Mouse (Mus musculus): ENCODE results near the gene Inka2. TPM values are rescaled to one million over a fixed set of nuclear protein-coding genes. Genes with fewer than 3 reads are reported as not detected.

Inka2 gene
- total and polyA plus RNA-seq, 2 experiments from 2014 or later: 5.5 to 15.0 TPM

DNA sequence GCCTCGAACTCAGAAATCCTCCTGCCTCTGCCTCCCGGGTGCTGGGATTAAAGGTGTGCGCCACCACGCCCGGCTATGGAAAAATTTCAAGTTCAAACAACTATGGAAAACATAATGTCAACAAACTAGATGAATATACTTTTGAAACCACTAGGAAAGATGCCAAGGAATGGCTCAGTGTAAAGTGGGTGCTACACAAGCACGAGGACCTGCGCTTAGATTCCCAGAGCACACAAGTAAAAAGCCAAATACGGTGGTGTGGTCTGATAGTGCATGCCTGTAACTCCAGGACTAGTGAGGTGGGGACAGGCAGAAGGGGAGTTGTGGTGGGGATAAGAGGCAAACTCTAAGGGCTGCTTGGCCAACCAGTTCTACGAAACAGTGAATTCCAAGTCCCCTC, 50.7 kb downstream of the Inka2 start:
- H3K4me3 ChIP-seq (ENCODE audit: low read length): no peak overlapping the region
- no peaks in the 10 kb centered on the region for H3K36me3 ChIP-seq (ENCODE audit: insufficient read depth, low read length)
- H3K27me3 ChIP-seq (ENCODE audit: insufficient read depth, low read length): no peaks in the 10 kb centered on the region
- DNase-seq (ENCODE audit: low spot score): no peak
- no peak for TF ChIP-seq CTCF (IDR thresholded peaks at IDR 0.05; ENCODE audit: low read depth)
- H3K27ac ChIP-seq: no peak overlapping the region
- 95% methylated on average over 9 of the region's 9 CpGs for WGBS
- no peak for ATAC-seq
- H3K4me2 ChIP-seq (ENCODE audit: low read depth, low read length): no peak overlapping the region
- H3K4me1 ChIP-seq (ENCODE audit: insufficient read depth, low read length): no peaks in the 10 kb centered on the region
- H3K9me3 ChIP-seq (ENCODE audit: low read length): no peaks in the 10 kb centered on the region
- no peak overlapping the region for H3K9ac ChIP-seq (replicated peaks; ENCODE audit: low read length)

DNA sequence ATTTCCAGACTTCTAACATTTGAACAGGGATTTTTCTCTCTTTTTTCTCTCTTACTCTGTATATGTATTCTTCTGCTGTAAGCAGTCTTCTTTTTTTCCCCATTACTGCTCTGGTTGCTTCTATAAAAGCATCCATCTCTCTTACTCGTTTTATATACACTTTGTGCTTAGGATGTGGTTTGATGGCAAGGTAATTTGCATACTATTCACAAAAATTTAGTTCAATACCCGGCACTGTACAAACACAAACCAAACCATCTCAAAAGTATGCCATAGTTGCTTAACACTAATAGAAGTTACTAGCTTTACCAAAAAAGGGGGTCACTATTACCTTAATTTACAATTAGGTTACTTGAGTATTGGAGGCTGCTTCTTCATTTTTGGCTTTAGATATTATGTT, 52.1 kb downstream of the Inka2 start:
- ATAC-seq: no peak
- 70% methylated on average over 2 of the region's 2 CpGs for WGBS
- Histone ChIP-seq H3K4me3 (ENCODE audit: low read length) (no peak overlapping the region), H3K4me1 (ENCODE audit: insufficient read depth, low read length) (no peaks in the 10 kb centered on the region), H3K36me3 (ENCODE audit: insufficient read depth, low read length) (no peaks in the 10 kb centered on the region), H3K4me2 (ENCODE audit: low read depth, low read length) (no peak overlapping the region), H3K27me3 (ENCODE audit: insufficient read depth, low read length) (no peaks in the 10 kb centered on the region), H3K9ac (replicated peaks; ENCODE audit: low read length) (no peak overlapping the region), H3K9me3 (ENCODE audit: low read length) (no peaks in the 10 kb centered on the region), H3K27ac (no peak overlapping the region)
- TF ChIP-seq CTCF (IDR thresholded peaks at IDR 0.05; ENCODE audit: low read depth): no peak
- DNase-seq (ENCODE audit: low spot score): no peak

DNA sequence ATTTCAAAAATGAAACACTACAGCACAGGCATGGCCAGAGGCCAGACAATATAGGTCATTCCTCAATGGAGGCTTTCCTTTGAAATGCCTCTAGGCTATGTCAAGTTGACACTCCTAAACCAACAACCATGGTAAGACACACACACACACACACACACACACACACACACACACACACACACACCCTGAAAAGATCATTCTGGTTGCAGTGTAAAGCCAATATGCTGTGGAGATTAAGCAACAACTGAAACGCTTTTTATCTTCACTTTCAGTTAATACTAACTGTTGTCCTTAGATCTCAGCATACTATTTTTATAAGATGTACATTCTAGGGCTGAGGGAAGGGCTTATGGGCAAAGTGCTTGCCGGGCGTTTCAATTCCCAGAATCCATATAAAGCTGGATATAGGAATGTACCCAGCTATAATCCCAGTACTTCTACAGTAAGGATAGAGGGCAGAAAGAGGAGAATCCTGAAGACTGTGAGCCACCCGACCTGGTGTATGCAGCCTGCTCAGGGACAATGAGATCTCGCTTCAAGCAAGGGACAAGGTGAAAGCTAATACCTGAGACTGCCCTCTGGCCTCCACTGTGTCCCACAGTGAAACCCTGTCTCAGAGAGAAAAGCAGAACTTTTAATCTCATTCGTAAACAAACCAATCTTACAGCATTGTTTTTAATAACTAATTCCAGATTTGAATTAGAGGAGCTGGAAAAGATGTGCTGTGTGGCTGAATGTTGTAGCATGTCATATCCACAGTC, 53.1 kb downstream of the Inka2 start:
- H3K9me3 ChIP-seq (ENCODE audit: low read length): no peaks in the 10 kb centered on the region
- no peak overlapping the region for H3K4me3 ChIP-seq (ENCODE audit: low read length)
- ATAC-seq (no peak), DNase-seq (ENCODE audit: low spot score) (no peak)
- no peak for TF ChIP-seq CTCF (IDR thresholded peaks at IDR 0.05; ENCODE audit: low read depth)
- no peaks in the 10 kb centered on the region for H3K4me1 ChIP-seq (ENCODE audit: insufficient read depth, low read length)
- H3K36me3 ChIP-seq (ENCODE audit: insufficient read depth, low read length): no peaks in the 10 kb centered on the region
- H3K9ac ChIP-seq (replicated peaks; ENCODE audit: low read length): no peak overlapping the region
- WGBS: 81% methylated on average over 6 of the region's 6 CpGs
- no peak overlapping the region for H3K27ac ChIP-seq
- H3K4me2 ChIP-seq (ENCODE audit: low read depth, low read length): no peak overlapping the region
- H3K27me3 ChIP-seq (ENCODE audit: insufficient read depth, low read length): no peaks in the 10 kb centered on the region

DNA sequence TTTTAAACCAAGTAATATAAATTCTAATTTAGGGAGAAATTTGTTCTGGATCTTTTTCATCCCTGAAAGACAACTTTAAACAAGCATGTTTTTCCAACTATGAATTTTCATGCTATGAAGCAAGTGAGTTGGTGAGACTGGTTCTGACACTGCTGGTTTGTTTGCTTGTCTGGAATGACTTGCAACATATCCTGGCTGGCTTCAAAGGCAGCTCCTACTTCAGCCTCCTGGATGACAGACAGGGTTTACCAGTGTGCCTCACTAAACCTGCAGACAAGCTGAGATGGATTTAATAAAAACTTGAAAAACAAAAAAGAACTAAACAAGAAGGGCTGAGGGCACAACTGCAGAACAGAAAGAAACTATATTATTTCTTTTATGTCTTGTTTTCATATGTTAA, 53.7 kb downstream of the Inka2 start:
- Histone ChIP-seq H3K27me3 (ENCODE audit: insufficient read depth, low read length) (no peaks in the 10 kb centered on the region), H3K9ac (replicated peaks; ENCODE audit: low read length) (no peak overlapping the region), H3K36me3 (ENCODE audit: insufficient read depth, low read length) (no peaks in the 10 kb centered on the region), H3K4me3 (ENCODE audit: low read length) (no peak overlapping the region), H3K9me3 (ENCODE audit: low read length) (no peaks in the 10 kb centered on the region), H3K4me1 (ENCODE audit: insufficient read depth, low read length) (no peaks in the 10 kb centered on the region), H3K27ac (no peak overlapping the region), H3K4me2 (ENCODE audit: low read depth, low read length) (no peak overlapping the region)
- no peak for TF ChIP-seq CTCF (IDR thresholded peaks at IDR 0.05; ENCODE audit: low read depth)
- ATAC-seq: no peak
- DNase-seq (ENCODE audit: low spot score): no peak

DNA sequence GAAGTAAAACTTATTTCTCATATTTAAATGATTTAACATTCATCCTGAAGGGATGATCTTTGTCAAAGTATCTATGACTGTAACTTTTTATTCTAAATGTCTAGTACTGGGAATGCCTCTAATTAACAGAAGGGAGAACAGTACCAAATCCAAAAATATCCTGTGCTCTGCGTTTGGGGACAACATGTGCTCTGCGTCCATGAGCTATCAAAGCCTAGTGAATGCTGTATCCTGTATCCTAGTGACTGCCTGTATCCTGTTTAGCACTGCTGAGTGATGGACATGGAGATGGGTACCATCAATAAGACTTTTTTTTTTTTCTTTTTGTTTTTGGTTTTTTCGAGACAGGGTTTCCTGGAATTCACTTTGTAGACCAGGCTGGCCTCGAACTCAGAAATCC, 54.3 kb downstream of the Inka2 start:
- no peaks in the 10 kb centered on the region for H3K9me3 ChIP-seq (ENCODE audit: low read length)
- DNase-seq (ENCODE audit: low spot score) (no peak), ATAC-seq (no peak)
- no peaks in the 10 kb centered on the region for H3K27me3 ChIP-seq (ENCODE audit: insufficient read depth, low read length)
- TF ChIP-seq CTCF (IDR thresholded peaks at IDR 0.05; ENCODE audit: low read depth): no peak
- no peak overlapping the region for H3K27ac ChIP-seq
- no peak overlapping the region for H3K4me2 ChIP-seq (ENCODE audit: low read depth, low read length)
- 86% methylated on average over 4 of the region's 4 CpGs for WGBS
- H3K4me3 ChIP-seq (ENCODE audit: low read length): no peak overlapping the region
- H3K36me3 ChIP-seq (ENCODE audit: insufficient read depth, low read length): no peaks in the 10 kb centered on the region
- H3K4me1 ChIP-seq (ENCODE audit: insufficient read depth, low read length): no peaks in the 10 kb centered on the region
- no peak overlapping the region for H3K9ac ChIP-seq (replicated peaks; ENCODE audit: low read length)

- DNase-seq (ENCODE audit: low spot score) (no peak), ATAC-seq (no peak)
- Histone ChIP-seq H3K27me3 (ENCODE audit: insufficient read depth, low read length) (no peaks in the 10 kb centered on the region), H3K4me1 (ENCODE audit: insufficient read depth, low read length) (no peaks in the 10 kb centered on the region), H3K9ac (replicated peaks; ENCODE audit: low read length) (no peak overlapping the region), H3K36me3 (ENCODE audit: insufficient read depth, low read length) (no peaks in the 10 kb centered on the region), H3K27ac (no peak overlapping the region), H3K4me2 (ENCODE audit: low read depth, low read length) (no peak overlapping the region), H3K9me3 (ENCODE audit: low read length) (no peaks in the 10 kb centered on the region), H3K4me3 (ENCODE audit: low read length) (no peak overlapping the region)
- WGBS: 95% methylated on average over 3 of the region's 3 CpGs
- TF ChIP-seq CTCF (IDR thresholded peaks at IDR 0.05; ENCODE audit: low read depth): no peak
Observed at GRCm38 (mm10) chr3:105760063-105760462, 55.7 kb downstream of the Inka2 start.

- H3K4me3 ChIP-seq (ENCODE audit: low read length): no peak overlapping the region
- no peak overlapping the region for H3K9ac ChIP-seq (replicated peaks; ENCODE audit: low read length)
- H3K36me3 ChIP-seq (ENCODE audit: insufficient read depth, low read length): no peaks in the 10 kb centered on the region
- no peak for TF ChIP-seq CTCF (IDR thresholded peaks at IDR 0.05; ENCODE audit: low read depth)
- no peaks in the 10 kb centered on the region for H3K4me1 ChIP-seq (ENCODE audit: insufficient read depth, low read length)
- no peaks in the 10 kb centered on the region for H3K27me3 ChIP-seq (ENCODE audit: insufficient read depth, low read length)
- DNase-seq (ENCODE audit: low spot score) (no peak), ATAC-seq (no peak)
- H3K4me2 ChIP-seq (ENCODE audit: low read depth, low read length): no peak overlapping the region
- no peaks in the 10 kb centered on the region for H3K9me3 ChIP-seq (ENCODE audit: low read length)
- H3K27ac ChIP-seq: no peak overlapping the region
- 75% methylated on average over 4 of the region's 4 CpGs for WGBS
Observed at GRCm38 (mm10) chr3:105763132-105763851, 58.9 kb downstream of the Inka2 start.
